Mouse (Mus musculus) splenic B cell, adult 2 months (primary cell): ENCODE measurements around the gene Aak1.

Source experiments
- DNase-seq: peaks from one replicate; pipeline ENCODE4 v3.0.0-alpha.2; 2011; ENCODE audit warnings: low read depth, low spot score
- H3K27me3 ChIP-seq: 2 replicates; pipeline ENCODE4 v1.6.1; 2012; ENCODE audit warnings: mild to moderate bottlenecking, low read length, moderate library complexity, mixed read lengths; ENCODE audit not compliant: control insufficient read depth, poor library complexity, insufficient read depth, severe bottlenecking
- H3K36me3 ChIP-seq: 2 replicates; pipeline ENCODE4 v1.6.1; 2012; ENCODE audit warnings: mild to moderate bottlenecking, low read length, moderate library complexity, mixed read lengths; ENCODE audit not compliant: control insufficient read depth, poor library complexity, insufficient read depth, severe bottlenecking

Aak1 gene

DNA sequence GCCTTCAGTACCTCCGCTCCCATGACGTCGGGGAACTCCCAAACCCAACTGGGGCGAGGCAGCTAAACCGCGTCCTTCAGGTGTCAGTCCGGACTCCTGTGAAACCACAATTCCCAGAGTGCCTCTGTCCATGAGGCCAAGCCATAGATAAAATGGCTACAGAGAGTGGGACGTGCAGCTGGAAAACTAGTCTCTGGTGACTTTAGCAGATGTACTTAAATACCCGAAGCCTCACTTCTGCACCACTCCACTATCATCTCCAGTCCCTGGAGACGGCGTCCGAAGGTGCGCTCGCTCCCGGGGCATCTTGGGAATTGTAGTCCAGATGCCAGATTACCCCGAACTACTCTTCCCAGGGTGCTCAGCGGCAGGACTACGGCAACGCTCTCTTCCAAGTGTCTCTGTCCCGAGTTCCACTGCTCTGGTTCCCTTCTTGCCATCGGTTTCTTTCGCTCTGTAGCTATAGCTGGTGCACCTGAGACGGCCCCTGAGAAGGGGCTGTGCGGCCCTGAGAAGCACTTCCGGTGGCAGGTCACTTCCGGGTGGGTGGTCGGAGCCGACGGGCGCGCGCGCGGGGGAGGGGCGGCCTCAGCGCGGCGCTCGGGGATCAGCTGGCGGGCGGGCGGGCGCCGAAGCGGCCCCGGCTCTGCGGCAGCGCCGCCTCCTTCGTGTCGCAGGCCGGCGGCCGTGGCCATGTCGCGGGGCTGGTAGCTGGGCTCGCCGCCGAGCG is at the start of gene Aak1:
Aak1 (plus strand) TSS at position 603 of the 730 bp plus-strand sequence.
- DNase-seq: peak; percentile 94

GRCm38 (mm10) chr6:86800467-86800866 is 48.9 kb upstream of the Aak1 start:
- H3K27me3 ChIP-seq: no peaks in the 10 kb centered on the region
- no peak for DNase-seq
- H3K36me3 ChIP-seq: no peaks in the 10 kb centered on the region

More for the DNA sequence above, at the start of gene Aak1:
- Histone ChIP-seq H3K36me3 (no peaks in the 10 kb centered on the region), H3K27me3 (no peaks in the 10 kb centered on the region)

- no peaks in the 10 kb centered on the region for H3K27me3 ChIP-seq
- no peaks in the 10 kb centered on the region for H3K36me3 ChIP-seq
- no peak for DNase-seq
Observed at GRCm38 (mm10) chr6:86801431-86801830, 47.9 kb upstream of the Aak1 start.

DNA sequence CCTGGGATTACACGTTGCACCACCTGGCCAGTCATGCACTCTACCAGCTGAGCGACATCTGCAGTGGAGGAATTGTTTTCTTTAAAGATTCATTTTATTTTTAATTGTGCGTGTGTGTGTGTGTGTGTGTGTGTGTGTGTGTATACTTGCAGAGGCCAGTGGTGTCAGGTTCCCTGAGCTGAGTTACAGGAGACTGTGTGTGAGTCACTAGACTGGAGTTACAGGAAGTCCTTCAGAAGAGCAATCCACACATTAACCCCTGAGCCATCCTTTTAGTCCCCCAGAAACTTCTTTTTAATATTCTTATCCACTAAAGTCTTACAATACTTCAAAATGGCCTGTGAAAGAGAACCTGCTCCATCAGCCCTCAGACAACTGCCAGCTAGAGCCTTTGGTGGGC is 44.7 kb upstream of the Aak1 start:
- H3K27me3 ChIP-seq: no peaks in the 10 kb centered on the region
- no peak for DNase-seq
- H3K36me3 ChIP-seq: no peaks in the 10 kb centered on the region

DNA sequence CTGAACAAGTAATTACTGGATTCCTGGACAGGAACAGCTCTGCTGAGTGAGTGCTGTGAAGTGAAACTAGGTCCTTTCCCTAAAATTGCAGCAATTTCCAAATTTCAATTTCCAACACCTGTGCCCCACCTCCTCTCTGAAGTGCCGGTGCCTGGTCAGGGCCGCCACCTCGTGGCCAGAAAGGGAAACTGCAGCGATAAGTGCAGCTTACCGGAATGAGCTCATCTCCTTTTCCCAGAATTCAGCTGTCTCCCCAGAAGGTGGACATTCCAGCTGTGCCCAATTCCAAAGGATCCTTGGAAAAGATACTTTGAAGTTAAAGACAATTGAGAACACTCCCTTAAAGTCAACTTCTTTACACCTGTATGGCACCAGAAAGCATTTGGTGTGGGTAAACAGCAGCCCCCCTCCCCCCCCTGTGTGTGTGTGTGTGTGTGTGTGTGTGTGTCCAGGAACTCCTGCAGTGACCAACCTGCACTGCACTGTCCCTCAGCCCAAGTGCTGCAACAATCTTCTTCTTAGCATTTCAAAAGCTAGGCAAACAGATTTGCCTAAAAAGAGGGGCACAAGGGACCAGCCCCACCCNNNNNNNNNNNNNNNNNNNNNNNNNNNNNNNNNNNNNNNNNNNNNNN is 42.7 kb upstream of the Aak1 start:
- no peaks in the 10 kb centered on the region for H3K27me3 ChIP-seq
- H3K36me3 ChIP-seq: no peaks in the 10 kb centered on the region
- DNase-seq: peak; percentile 75

DNA sequence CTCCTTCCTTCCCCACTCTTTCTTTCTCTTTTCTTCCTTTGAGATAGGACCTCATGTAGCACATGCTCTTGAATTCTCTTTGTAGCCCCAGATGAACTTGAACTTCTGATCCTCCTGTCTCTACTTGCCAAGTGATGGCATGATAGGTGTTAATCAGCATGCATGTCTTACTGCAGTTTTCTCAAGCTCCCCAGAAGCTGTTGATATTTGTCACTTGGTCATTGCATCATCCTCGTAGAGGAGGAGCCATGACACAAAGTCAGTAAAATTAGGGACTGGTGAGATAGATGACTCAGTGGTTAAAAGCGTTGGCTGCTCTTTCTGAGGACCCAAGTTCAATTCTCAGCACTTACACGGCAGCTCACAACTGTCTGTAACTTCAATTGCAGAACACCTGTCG is 36.4 kb upstream of the Aak1 start:
- DNase-seq: no peak
- no peaks in the 10 kb centered on the region for H3K27me3 ChIP-seq

GRCm38 (mm10) chr6:86813341-86813740 is 36.0 kb upstream of the Aak1 start:
- DNase-seq: peak; percentile 74
- H3K36me3 ChIP-seq: no peaks in the 10 kb centered on the region

More for the DNA sequence above, 36.4 kb upstream of the Aak1 start:
- H3K36me3 ChIP-seq: no peaks in the 10 kb centered on the region

GRCm38 (mm10) chr6:86814926-86815325 is 34.4 kb upstream of the Aak1 start:
- DNase-seq: no peak
- Histone ChIP-seq H3K27me3 (no peaks in the 10 kb centered on the region), H3K36me3 (no peaks in the 10 kb centered on the region)

More at GRCm38 (mm10) chr6:86813341-86813740, 36.0 kb upstream of the Aak1 start:
- H3K27me3 ChIP-seq: no peaks in the 10 kb centered on the region

DNA sequence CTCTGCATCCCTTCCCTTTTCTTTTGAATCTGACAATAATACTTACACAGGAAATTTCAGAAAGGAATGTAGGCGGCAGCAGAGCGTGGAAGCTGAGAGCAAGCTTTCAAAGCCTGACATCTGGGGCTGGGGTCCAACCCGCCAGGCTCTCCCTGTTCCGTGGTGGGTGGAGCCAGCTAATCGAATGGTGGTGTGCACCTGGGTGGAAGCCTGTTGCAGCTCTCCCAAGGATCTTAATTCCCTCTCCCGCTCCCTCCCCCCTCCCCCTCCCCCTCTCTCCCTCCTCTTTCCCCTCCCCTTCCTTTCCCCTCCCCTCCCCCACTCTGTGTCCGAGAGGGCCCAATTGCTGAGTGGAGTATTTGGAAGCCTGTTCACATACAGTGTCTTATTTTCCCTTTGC is 33.9 kb upstream of the Aak1 start:
- DNase-seq: no peak
- Histone ChIP-seq H3K27me3 (no peaks in the 10 kb centered on the region), H3K36me3 (no peaks in the 10 kb centered on the region)

- Histone ChIP-seq H3K27me3 (no peaks in the 10 kb centered on the region), H3K36me3 (no peaks in the 10 kb centered on the region)
- peak; percentile 49 for DNase-seq
Observed at GRCm38 (mm10) chr6:86816586-86816985, 32.7 kb upstream of the Aak1 start.

DNA sequence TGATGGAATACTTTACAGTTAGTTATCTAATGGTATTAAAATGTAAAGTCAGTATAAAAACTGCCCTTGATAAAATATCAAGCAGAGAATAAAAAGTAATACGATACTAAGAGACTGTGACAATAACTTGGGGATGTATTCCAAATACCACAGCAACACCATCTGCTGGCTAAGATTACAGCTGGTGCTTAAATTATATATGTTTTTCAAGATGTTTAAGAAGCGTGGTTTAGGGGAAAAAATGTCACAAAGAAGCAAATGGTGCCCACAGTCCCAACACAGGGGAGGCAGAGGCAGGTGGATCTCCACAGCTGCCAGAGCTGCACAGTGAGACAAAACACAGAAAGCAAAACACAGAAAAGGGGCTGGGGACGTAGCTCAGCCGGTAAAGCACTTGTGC is 30.4 kb upstream of the Aak1 start:
- Histone ChIP-seq H3K27me3 (no peaks in the 10 kb centered on the region), H3K36me3 (no peaks in the 10 kb centered on the region)
- no peak for DNase-seq

GRCm38 (mm10) chr6:86819926-86820325 is 29.4 kb upstream of the Aak1 start:
- Histone ChIP-seq H3K27me3 (no peaks in the 10 kb centered on the region), H3K36me3 (no peaks in the 10 kb centered on the region)
- DNase-seq: no peak

GRCm38 (mm10) chr6:86820690-86821089 is 28.6 kb upstream of the Aak1 start:
- DNase-seq: peak; percentile 60
- Histone ChIP-seq H3K36me3 (no peaks in the 10 kb centered on the region), H3K27me3 (no peaks in the 10 kb centered on the region)

GRCm38 (mm10) chr6:86822285-86823050 is 26.8 kb upstream of the Aak1 start:
- no peaks in the 10 kb centered on the region for H3K27me3 ChIP-seq
- peak; percentile 49 for DNase-seq
- no peaks in the 10 kb centered on the region for H3K36me3 ChIP-seq

DNA sequence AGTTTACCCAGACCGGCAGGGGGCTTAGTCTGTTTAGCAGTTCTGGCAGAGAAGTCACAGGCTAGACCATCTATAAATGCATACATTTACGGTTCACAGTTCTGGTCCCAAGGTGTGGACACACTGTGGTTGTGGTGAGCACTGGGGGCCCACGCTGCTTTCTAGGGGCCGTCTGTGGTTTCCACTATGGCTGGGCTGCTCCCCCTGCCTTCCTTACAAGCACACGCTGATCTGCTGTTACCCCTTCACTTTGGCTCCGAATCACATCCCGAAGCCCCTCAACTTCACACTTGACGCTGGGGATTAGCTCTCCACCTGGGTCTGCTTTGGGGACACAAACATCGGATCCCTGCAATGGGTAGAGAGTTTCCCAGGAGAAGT is 26.3 kb upstream of the Aak1 start:
- Histone ChIP-seq H3K36me3 (no peaks in the 10 kb centered on the region), H3K27me3 (no peaks in the 10 kb centered on the region)
- no peak for DNase-seq
